Mouse (Mus musculus): ENCODE data around the gene Pin1.
"Not testable (repeated sequence)": the region's sequence is repeated elsewhere in the genome, so short reads cannot be mapped to it uniquely, and the experiment has no call there.

The Pin1 gene

DNA sequence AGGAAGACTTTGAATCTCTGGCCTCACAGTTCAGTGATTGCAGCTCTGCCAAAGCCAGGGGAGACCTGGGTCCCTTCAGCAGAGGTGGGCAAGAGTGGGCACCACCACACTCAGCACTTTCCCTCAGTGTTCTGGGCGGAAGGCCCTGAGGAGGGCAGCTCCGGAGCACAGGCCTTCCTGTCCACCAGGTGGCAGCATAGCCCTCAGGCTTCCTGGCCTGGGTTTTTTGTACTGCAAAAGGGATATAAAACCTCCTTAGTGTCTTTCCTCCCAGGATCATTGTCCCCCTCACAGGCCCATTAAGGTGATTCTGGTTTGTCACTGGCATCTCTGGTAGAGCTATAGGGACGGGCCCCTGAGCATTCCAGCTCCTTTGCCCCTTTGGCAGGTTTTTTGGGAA lies 10.4 kb downstream of the Pin1 start:
- peak; percentile 72 to 83 for DNase-seq

DNA sequence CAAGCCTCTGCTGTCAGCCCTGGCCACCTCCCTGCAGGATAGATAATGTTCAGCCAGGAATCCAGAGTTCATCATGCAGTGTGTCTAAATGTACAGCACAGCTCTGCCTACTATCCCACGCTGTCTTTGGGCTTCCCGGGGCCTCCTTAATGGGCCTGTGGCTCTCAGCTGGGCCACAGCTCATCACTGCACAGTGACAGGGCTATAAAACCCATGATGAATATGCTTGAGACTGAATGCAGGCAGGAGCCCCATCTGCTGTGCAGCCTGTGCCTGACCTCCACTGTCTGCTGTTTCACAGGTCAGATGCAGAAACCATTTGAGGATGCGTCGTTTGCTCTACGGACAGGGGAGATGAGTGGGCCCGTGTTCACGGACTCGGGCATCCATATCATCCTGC lies 11.0 kb downstream of the Pin1 start:
- no peak for DNase-seq

DNA sequence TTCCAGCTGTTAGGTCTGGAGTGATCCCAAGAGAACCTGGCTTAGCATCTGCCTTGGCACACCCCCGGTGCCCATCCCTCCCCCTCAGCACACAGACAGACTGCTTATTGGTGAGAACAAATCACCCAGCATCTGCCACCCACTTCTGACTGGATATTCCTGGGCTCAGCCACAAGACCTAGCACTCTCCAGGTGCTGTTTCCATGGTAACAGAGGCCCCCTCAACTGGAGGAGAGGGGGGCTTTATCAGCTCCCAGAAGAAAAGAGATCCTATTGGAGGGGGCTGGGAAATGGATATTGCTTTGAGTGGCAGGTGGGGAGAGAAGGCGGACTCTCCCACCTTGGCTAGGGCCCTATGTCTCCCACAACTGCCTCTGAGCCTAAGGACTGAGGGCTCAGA lies 12.1 kb downstream of the Pin1 start:
- no peak for DNase-seq

DNA sequence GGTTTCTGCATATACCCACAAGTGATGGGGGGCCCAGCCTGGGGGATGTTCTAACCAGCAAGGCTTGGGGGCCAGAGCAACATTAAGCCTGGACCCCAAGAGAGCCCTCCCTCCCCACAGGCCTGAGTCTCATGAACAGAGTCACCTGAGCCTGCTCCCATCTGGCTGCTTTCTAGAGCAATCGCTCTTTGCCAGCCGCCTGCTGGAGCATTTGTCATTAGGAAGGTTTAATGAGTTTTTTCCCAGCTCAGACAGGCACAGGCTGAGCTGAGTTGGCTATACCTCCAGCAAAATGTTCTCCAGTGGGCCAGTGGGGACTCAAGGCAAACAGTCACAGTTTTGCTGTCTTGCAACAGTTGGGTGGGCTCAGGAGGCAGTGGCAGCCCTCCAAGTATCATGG lies 12.5 kb downstream of the Pin1 start:
- peak in 1 of 2 experiments; percentile 32 for DNase-seq

GRCm38 (mm10) chr9:20664982-20665637 lies 13.2 kb downstream of the Pin1 start:
- no peak for DNase-seq

DNA sequence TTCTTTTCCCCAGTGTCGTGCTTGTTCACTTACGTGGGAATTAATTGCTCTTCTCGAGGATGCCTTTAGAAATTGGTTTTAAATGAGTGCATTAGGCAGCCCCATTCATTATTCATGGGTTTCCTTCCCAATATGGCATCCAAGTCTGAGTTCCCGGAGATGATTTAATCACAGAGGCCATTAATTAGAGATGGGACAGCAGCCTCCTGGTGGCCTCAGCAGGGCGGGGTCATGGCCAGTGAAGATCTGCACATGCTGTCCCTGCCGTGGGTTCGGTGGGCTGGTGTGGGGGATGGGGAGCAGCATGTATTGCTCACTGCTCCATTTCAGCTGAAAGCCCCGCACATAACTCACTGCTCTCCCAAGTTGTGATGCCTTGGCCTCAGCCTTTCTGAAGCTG lies 14.0 kb downstream of the Pin1 start:
- DNase-seq: no peak

- no peak for DNase-seq
Measured at GRCm38 (mm10) chr9:20666510-20667034, 14.7 kb downstream of the Pin1 start.

DNA sequence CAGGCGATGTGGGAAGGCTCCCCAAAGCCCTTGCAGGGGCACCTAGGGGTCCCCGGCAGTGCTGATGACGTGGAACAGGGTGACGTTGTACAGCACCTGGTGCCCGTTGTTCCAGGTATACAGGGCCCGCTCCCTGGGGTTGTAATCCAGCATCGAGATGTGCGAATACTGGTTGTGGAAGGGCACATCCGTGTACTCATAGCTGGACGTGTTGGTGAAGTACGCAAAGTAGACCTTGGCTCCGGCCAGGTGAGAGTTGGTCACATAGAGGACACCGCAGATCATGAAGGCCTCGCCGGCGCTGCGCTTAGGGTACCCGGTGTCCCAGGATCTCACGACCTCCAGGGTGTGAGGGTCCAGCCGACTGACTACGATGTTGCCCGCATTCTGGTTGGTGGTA lies 16.2 kb downstream of the Pin1 start:
- no peak for DNase-seq

DNA sequence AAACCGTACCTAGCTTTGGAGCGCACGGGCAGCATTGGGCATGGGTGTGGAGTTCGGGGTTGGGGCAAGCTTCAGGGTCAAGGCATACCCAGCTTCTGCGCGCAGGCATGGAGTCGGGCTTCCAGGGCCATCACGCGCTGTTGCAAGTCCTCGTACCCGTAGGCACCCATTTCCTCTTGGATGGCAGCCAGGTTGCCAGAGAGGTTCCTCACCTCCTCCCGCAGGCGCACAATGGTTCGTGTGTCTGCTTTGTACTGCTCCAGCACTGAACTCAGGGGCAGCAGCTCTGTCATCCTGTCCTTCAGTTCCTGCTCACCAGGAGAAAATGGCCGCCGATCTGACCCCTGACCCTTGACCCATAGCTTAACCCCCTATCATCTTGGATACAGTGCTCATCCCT lies 20.2 kb downstream of the Pin1 start:
- DNase-seq: no peak

DNA sequence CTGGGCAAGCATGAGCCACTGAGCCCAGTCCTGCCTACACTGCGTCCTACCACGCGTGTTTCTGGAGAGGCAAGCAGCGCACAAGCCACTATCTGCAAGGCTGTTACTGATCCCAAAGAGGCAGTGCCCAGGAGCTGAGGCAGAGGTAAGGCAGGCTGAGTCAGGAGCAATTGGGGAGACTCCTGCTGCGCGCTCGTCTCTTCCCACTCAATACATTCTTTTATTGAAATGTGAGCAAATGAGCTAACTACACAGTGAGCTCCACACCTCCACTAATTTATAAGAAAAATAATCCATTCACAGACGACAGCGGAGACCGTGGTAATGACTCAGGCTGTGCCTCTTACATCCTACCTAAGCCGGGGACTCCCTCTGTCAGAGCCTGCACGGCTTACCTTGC lies 26.0 kb downstream of the Pin1 start:
- DNase-seq: no peak

DNA sequence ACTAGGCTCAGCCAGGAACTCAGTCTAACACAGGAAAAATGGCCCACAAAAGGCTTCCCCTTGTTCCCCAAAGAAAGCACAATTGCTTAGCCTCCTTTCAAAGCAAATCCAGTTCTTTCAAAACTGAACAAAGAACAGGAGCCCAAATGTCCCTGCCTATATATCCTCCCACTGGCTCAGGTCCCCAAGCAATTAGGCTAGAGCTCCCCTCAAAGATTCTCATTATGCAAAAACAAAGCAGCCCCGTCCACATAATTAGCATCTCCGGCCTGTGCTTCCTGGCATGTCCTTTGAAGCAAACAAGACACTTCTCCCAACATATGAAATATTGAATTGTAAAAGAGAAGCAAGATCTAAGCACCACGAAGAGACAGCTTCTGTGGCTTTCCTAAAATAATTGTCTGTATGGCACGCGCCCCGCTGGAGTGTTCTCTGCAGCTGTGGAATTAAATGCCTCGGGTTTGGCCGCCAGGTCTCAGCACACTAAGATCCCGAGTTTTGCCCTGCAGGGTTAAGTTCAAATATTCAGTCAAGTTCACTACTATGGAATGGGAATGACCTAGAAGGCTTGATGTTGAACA lies 28.6 kb downstream of the Pin1 start:
- no peak for DNase-seq

- DNase-seq: no peak
Measured at GRCm38 (mm10) chr9:20681546-20682388, 29.9 kb downstream of the Pin1 start.

- no peak for DNase-seq
Measured at GRCm38 (mm10) chr9:20682389-20682722, 30.5 kb downstream of the Pin1 start.

DNA sequence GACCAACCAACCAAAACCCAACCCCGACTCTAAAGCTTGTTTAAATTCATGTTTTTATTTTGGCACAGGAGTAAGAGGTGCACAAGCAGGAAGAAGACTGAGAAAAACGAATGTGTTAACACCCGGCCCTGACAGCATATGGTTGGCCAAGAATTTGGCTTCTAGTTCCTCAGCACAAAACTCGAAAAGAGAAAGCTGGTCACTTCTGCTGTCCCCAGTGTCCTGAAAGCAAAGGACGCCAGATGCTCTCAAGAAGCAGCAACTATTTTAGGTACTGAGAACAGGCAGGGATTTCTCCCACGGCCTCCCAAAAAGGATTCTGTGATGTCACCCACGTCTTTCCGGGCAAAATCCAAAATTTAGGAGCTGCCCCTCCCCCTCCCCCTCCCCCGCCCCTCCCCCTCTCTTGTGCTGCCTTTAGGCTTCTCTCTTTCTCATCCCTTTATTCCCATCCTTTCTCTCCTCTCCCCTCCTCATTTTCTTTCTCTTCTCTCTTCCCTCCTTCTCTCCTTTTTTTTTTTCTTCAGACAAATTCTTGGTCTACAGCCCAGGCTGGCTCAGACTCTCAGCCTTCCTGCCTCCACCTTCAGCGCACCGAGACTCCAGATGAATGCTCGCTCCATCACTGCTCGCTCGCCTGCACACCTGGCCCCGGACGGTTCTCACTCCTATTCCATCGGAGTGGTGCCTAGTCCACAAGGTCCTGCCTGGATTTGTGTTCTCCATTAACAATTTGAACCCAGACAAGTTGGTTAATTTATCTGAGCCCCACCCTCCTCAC lies 33.4 kb downstream of the Pin1 start:
- no peak for DNase-seq

DNA sequence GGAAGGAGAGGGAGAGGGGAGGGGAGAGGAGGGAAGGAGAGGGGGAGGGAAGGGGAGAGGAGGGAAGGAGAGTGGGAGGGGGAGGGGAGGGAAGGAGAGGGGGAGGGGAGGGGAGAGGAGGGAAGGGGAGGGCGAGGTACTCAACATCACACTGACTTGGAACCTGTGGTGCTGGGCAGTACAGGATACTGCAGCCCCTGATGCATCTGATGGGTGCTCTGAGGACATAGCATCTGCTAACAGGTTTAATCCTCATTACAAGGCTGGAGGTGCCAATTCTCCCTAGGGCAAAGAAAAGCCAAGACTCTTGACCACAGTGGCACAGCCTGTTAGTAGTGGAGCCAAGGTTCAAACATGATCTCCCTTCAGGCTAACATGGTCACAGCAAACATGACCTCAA lies 37.5 kb downstream of the Pin1 start:
- DNase-seq: no peak

GRCm38 (mm10) chr9:20689913-20690312 lies 38.0 kb downstream of the Pin1 start:
- no peak for DNase-seq

DNA sequence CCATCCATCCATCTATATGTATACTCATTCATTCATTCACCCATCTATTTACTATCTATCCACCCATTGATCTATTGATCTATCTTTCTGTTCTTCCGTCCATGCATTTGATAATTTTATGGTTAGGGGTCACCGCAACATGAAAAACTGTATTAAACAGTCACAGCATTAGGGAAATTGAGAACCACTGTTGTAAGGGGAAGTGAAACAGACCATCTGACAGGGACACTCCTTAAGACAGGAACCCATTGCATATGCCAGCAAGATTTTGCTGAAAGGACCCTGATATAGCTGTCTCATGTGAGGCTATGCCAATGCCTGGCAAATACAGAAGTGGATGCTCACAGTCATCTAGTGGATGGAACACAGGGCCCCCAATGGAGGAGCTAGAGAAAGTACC lies 38.6 kb downstream of the Pin1 start:
- not testable (repeated sequence) for DNase-seq

GRCm38 (mm10) chr9:20692863-20693262 lies 41.0 kb downstream of the Pin1 start:
- no peak for DNase-seq

DNA sequence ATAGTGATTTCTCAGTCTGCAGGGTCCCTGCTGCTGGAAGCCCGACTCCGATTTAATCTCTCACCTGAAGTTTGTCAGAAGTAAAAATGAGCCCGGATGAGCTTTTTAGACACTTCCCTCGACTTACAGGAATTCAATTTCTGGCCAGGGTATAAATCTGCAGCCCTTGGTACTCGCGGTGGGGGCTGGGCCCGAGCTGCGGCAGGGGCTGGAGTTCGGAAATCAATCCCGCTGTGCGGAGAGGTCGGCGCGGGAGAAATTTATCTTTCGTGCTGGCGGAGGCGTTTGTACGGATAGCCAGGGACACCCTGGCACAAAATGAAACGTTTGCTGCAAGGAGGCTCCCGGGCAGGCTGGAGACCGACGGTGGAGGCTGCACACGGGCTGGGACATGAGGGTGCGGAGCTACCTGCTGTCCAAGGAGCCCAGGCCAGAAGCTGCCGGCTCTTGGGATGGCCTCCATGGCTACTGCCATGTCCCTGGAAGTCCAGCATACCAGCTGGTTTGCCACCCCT lies 42.9 kb downstream of the Pin1 start:
- DNase-seq: peak; percentile 22 to 34

GRCm38 (mm10) chr9:20696107-20696712 lies 44.3 kb downstream of the Pin1 start:
- DNase-seq: no peak

DNA sequence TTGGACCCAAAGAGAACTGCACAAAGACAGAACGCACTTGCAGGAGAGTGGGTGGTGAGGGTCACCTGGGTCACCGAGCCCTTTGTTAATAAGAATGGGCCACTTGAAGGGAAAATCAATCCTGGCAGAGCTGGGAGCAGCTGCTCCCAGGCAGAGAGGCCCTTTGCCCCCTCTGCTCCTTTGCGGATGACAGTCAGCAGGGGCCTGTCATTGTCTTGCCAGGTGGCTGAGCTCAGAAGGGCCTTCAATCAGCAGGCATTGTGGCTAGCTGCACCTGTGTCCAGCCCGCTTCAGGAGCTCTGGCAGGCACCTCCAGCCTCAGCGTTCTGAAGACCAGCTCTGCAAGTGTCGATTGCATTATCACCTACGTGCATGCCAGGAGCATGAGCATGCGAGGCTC lies 45.6 kb downstream of the Pin1 start:
- no peak for DNase-seq

DNA sequence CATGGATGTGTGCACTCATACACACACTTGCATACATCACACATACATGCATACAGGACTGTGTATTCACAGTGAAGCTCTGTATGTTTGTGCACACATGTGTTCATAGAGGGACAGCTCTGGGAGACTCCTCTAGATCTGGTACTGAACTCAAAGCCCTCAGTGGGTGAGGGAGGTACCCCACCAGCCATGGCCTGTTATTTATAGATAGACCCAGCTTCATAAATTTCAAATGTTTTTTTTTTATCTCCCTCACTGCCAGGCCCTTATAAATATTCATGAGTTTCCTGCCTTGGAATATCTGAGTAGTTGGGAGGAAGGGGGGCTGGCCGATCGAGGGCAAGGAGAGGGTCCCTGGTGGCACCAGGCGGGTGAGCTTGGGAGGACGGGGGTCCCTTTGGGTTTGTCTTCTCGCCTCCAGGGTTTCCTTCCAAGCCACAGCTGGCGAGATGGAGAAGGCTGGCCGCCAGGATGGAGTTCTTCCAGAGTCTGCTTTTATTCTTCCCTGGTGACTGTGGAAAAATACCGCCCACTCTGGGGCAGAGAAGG lies 52.0 kb downstream of the Pin1 start:
- no peak for DNase-seq
